Mouse (Mus musculus) natural killer cell, adult 2 months (primary cell): ENCODE measurements around the gene Ptpn5.
A peak's percentile ranks its signal among the peaks of the same experiment; 100 is the strongest.

Experiments used
- DNase-seq, 2 experiments: peaks; one replicate each; pipeline ENCODE4 v3.0.0; 2022; ENCODE audit warnings: low spot score in 2 of 2

The Ptpn5 gene

DNA sequence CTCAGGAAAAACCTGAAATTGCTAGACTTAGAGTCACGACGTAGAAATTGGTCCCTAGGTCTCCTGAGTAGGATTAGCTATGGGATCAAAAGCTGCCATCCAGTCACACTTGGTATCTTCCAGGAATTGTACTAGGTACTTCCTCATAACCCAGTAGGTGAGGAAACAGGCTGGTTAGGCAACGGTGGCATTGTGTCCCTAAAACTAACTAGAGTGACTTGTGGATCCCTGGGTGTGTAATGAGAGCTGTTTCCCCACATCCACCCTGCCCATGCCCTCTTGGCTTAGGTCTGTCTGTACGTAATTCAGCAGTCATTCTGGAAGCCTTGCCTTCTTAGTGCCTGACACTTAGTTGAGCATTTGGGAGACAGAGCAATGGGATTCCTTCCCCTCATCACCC lies 77.2 kb downstream of the Ptpn5 start:
- DNase-seq = no peak

DNA sequence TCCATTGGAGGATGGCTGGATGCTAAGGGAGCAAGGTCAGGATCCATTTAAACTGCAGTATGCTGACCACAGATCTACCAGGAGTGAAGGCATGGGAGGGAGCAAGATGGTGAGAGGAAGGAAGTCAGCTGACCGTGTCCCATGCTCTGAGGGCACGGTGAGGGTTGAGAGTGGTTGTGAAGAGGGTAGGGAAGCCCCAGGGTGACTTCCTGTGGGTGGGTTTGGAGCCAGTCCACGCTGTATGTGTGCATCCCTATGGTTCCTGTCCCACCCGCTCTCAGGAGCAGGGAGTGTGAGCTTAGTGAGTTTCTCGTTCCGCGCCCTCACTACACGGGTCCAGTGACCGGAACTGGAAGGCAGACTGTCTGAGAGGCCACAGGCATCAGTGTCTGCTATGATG lies 77.7 kb downstream of the Ptpn5 start:
- DNase-seq = no peak

DNA sequence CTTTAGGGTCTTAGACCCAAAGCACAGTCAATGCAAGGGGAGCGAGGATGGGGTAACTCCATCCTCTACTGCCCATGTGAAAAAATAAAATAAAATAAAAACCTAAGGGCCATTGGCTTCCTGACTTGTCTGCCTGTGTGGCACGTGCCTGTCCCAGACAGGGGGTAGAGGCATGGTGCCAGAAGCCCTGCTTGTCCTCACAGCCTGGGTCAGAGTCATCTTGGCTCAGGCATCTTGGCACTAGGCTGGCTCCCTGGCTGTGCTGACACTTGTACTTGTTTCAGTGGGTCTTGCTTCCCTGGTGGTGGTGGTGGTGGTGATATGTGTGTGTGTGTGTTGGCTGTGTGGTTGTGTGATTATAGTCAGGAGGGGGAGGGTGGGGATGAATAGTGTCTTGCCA lies 78.8 kb downstream of the Ptpn5 start:
- no peak for DNase-seq

DNA sequence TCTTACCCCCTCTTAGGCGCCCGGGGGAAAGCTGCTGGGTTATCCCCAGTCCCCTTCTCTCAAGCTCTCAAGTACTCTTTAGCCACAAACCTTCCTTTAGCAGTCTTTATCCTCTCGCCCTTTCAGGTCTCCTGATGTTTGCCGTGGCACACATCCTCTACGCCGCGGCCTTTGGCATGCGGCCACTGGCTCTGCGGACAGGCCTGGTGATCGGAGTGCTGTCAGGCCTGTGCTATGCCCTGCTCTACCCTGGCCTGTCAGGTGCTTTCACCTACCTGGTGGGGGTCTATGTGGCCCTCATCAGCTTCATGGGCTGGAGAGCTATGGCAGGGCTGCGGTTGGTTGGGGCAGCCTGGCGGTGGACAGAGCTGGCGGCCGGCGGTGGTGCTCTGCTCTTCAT lies 80.2 kb downstream of the Ptpn5 start:
- DNase-seq = no peak

DNA sequence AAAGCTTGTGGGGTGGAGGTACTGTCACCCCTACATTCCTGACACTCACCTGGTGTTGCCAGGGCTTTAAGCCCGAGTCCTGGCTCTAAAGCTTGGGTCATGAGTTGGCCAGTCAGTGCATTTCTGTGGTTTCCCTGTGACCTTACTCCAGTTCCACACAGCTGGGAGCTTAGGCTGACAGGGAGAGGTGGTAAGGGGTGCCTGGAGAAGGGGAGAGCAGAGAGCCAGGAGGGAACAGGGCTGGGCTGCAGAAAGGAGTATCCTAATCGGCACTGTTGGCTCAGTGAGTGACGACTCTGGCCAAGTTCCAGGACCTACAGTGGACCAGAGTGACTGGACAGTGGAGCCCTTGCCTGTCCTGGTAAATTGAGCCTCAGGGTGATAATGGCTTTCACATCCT lies 81.2 kb downstream of the Ptpn5 start:
- DNase-seq = no peak

DNA sequence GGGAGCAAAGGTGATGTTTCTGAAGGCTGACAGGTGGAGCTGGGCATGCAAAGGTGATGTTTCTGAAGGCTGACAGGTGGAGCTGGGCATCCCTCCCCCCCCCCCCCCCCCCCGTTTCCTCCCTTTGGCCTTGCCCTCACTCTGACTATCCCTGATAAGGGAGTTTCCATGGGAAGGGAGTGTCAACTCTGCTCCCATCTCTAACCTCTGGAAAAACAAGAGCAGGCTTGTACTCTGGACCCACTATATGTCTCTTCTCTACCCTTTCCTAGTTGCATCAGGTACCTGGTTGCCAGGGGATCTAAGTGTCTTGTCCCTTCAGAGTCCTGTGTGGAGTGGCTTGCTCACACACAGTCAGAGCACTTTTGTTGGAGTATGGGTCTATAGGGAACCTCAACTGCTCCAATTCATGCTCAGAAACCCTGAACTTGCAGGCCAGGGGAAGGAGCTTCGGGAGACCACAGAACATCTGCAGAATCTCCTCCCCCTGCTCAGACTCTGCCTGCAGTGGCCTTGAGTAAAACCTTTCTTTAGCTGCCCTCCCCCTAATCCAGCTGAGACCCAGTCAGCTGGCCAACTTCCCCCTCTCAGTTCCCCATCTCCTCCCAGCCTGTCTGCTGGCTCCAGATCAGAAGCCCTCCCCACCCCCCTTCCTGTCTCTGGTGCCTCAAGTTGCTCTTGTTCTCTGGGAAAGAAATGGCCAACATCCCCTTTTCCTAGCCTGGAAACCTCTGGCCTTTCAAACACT lies 81.9 kb downstream of the Ptpn5 start:
- peak in 1 of 2 experiments; percentile 52 for DNase-seq

DNA sequence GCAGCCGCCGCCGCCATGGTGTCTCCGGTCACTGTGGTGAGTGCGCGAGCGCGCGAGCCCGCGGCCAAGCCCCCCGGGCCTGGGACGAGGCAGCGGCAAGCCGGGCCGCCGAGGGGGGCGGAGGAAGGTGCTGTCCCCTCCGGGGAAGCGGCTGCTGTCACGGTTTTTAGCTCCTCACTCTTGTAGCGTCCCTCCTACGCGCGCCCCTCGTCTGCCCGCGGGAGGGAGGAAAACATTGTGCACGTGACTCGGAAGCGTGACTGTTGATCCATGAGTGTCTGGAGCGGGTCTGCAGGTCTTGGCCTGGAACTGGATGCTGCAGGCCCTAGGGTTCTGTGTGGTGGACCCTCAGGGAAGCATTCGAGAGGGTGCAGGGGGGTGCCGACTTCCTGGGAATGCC lies 82.7 kb downstream of the Ptpn5 start:
- DNase-seq = peak in 1 of 2 experiments; percentile 69

DNA sequence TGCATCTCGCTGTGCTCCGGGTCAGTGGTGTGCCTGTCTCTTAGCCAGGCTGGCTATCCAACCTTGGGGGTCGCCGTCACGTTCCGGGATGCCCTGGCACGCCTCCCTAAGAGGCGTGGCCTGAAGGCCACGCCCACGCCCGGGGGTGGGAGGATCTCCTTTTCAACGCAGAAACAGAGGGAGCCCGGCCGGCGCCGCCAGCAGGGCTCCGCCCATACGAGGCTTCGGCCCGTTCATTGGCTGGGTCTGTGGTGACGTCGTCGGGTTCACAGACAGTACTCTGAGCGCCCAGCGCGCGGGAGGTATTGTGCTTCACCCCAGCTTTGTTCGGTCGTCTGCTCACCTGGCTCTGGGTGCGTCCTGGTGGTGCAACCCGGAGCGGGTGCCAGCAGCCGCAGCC lies 83.1 kb downstream of the Ptpn5 start, which contains the start of gene Tmem86a:
Gene Tmem86a, plus strand, starts transcription at position 236 of the 400 bp plus-strand sequence.
- peak; percentile 90 to 95 for DNase-seq

DNA sequence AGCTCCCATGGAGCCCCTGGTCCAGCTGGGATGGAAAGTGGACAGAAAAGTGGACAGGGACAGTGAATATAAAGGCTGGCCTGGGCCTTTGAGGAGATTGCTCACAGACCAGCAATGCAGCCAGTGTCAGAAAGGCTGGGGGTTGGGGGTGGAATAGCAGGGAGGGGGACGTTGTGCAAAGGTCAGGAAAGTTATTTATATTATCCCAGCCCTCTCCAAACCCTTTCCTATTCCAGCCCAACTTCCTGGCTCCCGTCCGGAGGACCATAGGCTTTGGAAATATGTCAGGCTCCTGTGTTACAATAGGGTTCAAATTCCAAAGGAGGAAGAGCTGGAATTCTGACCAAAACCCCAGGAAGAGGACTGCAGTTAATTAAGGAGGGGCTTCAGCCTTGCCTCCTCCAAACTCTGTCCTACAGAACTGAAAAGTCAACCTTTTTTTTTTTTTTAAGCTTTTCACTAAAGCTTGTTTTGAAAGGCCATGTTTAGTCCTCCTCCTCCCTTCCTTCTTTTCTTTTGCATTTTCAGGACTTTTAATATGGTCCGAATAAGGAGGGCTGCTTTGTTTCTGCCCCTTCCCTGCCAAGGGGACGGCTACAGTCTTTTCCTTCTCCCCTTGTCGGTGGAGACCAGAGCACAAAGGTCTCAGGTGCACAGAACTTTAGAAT lies 90.5 kb downstream of the Ptpn5 start:
- DNase-seq = no peak

DNA sequence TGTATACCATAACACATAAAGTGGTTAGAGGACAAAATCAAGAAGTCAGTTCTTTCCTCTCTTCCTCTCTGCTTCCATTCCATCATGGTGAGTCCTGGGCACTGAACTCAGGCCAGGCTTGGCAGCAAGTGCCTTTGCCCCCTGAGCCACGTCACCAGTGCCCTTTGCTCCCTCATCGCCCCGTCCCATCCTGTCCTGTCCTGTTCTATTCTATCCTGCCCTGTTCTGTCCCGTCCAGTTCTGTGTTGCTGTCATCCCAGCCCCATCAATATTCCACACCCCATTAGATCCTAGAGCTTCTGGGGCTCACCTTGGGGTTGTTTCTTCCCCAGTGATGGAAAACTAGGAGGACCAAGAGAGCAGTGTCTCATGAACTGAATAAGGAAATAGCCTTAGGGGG lies 91.4 kb downstream of the Ptpn5 start:
- no peak for DNase-seq

DNA sequence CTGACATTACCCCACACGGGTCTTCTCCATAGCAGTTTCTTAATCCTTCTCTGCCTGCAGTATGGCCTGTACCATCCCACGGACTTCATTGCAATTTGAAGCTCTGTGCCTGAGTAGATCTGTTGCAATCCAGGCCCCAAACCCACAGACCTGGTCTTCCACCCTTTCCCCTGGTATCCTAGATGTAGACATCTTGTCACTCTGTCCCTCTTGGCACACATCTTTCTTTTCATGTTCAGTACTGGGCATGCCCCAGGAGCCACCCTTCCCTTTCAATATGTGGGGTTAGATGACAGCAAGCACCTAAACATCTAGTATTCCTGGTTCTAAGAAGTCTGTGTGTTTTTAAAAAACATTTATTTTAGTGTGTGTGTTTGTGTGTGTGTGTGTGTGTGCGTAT lies 91.8 kb downstream of the Ptpn5 start:
- DNase-seq = no peak

DNA sequence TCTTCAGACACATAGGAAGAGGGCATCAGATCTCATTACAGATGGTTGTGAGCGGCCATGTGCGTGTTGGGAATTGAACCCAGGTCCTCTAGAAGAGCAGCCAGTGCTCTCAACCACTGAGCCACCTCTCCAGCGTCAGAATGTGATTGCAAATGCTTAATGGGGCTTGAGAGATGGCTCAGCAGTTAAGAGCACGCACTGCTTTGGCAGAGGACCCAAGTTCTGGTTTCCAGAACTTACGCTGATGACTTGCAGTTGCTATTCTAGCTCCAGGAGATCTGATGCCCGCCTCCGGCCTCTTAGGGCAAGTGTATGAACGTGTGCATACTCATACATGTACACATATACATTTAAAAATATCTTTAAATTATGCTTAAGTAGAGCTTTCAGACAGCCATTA lies 98.1 kb downstream of the Ptpn5 start:
- no peak for DNase-seq

DNA sequence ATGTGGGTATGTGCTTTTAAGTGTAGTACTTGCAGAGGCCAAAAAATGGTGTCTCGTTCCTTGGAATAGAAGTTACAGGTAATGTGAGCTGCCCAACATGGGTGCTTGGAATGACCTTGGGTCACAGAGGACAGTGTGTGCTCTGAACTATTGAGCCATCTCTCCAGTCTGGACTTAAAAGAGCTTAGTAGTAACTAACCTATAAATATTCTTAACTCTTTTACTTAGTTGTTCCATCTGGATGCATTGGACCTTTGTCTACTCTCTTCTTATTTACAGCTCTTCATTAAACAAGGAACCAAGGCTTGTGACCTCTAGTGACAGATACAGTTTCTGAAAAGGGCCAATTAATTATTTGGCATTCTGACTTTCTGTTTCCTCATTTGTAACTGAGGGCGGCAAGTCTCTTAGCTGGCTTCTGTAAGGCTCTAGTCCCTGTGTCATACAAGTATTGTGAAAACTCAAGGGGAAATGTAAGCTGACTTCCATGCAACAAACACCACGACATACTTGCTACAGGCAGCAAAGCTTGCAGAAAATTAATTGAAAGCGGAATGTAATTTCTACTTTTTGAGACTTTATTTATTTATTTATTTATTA lies 98.6 kb downstream of the Ptpn5 start:
- DNase-seq = no peak

DNA sequence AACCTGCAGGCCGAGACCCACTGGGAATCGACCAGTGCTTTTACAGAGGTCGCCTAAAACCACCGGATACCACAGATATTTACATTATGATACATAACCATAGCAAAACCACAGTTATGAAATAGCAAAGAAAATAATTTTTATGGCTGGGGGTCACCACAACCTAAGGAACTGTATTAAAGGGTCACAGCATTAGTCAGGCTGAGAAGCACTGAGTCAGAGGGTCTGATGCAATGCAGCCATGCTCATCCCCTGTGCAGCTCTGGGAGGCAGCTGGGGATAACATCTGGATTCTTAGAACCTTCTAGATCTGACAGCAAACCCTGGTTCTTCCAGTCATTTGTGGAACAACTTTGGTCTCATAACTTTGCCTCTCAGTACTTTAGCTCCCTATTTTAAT lies 102.1 kb downstream of the Ptpn5 start:
- DNase-seq = no peak

DNA sequence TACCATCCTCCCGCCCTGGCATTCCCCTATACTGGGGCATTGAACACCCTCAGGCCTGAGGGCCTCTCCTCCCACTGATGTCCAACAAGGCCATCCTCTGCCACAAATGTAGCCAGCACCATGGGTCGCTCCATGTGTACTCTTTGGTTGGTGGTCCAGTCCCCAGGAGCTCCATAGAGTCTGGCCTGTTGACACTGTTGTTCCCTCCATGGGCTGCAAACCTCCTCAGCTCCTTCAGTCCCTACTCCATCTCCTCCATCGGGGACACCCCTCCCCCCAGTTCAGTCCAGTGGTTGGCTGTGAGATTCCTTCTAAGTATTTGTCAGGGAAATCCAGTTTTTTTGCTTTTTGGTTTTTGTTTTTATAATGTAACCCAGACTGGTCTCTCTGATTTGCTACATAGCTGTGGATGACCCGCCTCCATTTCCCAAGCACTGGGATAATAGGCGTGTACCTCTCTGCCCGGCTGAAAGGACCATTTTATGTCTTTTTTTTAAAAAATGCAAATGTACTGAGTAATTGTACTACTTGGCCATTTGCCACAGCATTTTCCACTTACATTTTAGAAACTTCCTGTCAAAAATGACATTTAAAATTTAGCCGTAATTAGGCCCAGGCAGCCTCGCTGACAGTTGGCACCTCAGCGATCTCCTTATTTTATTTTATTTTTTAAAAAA lies 102.8 kb downstream of the Ptpn5 start:
- no peak for DNase-seq
